Mouse (Mus musculus) stomach, adult 2 months (tissue): Measurements from ENCODE around the gene Dkk3. TPM values are rescaled to one million over a fixed set of nuclear protein-coding genes. Genes with fewer than 3 reads are reported as not detected.

ENCODE experiments used
- polyA plus RNA-seq: library from polyadenylated mRNA; depleted of rRNA; stranded (reverse); fragments of >200 nt; gene quantifications from 2 replicates; pipeline ENCODE4 v1.2.3, GENCODE M21; 2012; rRNA removed

Dkk3 gene
- 10.6 and 11.6 TPM in 2 replicates for polyA plus RNA-seq

GRCm38 (mm10) chr7:112158942-112159341 lies at the start of gene Dkk3:
TSS of gene Dkk3 (minus strand) at chr7:112159057.

Other genes with a start within 250 kb of the Dkk3 start
- gene Usp47, start 135.6 kb downstream of the Dkk3 start, polyA plus RNA-seq, result 1.7 and 2.8 TPM in 2 replicates
- gene Mical2, start 66.8 kb upstream of the Dkk3 start, polyA plus RNA-seq, result 11.3 and 14.3 TPM in 2 replicates